Mouse (Mus musculus) intestine, embryonic 14.5 days (tissue): ENCODE measurements around the gene Nynrin. TPM values are rescaled to one million over a fixed set of nuclear protein-coding genes. Genes with fewer than 3 reads are reported as not detected.

ENCODE experiments used
- ATAC-seq: fragments of 200-750 bp; cut with Nextera tagmentation; replicated peaks from 2 replicates; pipeline ENCODE4 v1.8.0; 2017; ENCODE audit warnings: low read depth, moderate number of reproducible peaks, moderate TSS enrichment, moderate library complexity; ENCODE audit not compliant: low FRiP score, low TSS enrichment
- DNase-seq: peaks from one replicate; pipeline ENCODE4 v3.0.0-alpha.2; 2018; ENCODE audit warnings: low spot score
- H3K27ac ChIP-seq: fragments of 300-500 bp; sonication (generic); 2 replicates; pipeline ENCODE4 v1.5.1; 2014; ENCODE audit warnings: low read depth, mild to moderate bottlenecking, control low read depth
- H3K27me3 ChIP-seq: fragments of 300-500 bp; sonication (generic); replicated peaks from 2 replicates; pipeline ENCODE4 v1.6.1; 2014; ENCODE audit warnings: low read length, control low read depth; ENCODE audit not compliant: control insufficient read depth, insufficient read depth
- H3K36me3 ChIP-seq: fragments of 300-500 bp; sonication (generic); 2 replicates; pipeline ENCODE4 v1.6.1; 2014; ENCODE audit warnings: low read length, control low read depth; ENCODE audit not compliant: control insufficient read depth, insufficient read depth
- H3K4me1 ChIP-seq: fragments of 300-500 bp; sonication (generic); replicated peaks from 2 replicates; pipeline ENCODE4 v1.6.1; 2014; ENCODE audit warnings: low read length, control low read depth, mixed read lengths; ENCODE audit not compliant: control insufficient read depth, insufficient read depth
- H3K4me2 ChIP-seq: fragments of 300-500 bp; sonication (generic); 2 replicates; pipeline ENCODE4 v1.6.1; 2014; ENCODE audit warnings: low read length
- H3K4me3 ChIP-seq: fragments of 300-500 bp; sonication (generic); 2 replicates; pipeline ENCODE4 v1.5.1; 2014; ENCODE audit warnings: low read depth, low read length, control low read depth, mixed read lengths
- H3K9ac ChIP-seq: fragments of 300-500 bp; sonication (generic); 2 replicates; pipeline ENCODE4 v1.6.1; 2014; ENCODE audit warnings: mild to moderate bottlenecking, low read length
- H3K9me3 ChIP-seq: fragments of 300-500 bp; sonication (generic); 2 replicates; pipeline ENCODE4 v1.6.1; 2016; ENCODE audit warnings: low read length, control low read depth; ENCODE audit not compliant: control insufficient read depth
- WGBS: fragments of 180-500 bp; shearing (Covaris S2); extraction: QIAGEN DNeasy Blood & Tissue Kit; methylation state at CpG from one replicate; pipeline ENCODE4 v1.1.7; 2014; 5-methylcytosine and 5-hydroxymethylcytosine counted together
- polyA plus RNA-seq: library from polyadenylated mRNA; unstranded; fragments of >200 nt; fragmentation: Nextera tagmentation; extraction: Ambion mirVana; gene quantifications from 2 replicates; pipeline ENCODE4 v1.2.1, GENCODE M21; 2014

Gene Nynrin
- polyA plus RNA-seq, 1 experiment from 2014 or later, result 18.6 TPM

- no peaks in the 10 kb centered on the region for H3K27me3 ChIP-seq
- DNase-seq (no peak), ATAC-seq (no peak)
- no peak overlapping the region for H3K4me2 ChIP-seq
- no peak overlapping the region for H3K27ac ChIP-seq
- no peak overlapping the region for H3K9ac ChIP-seq
- no peak overlapping the region for H3K4me3 ChIP-seq
- H3K4me1 ChIP-seq, result no peaks in the 10 kb centered on the region
- WGBS, result 48% methylated on average over 7 of the region's 7 CpGs
- H3K36me3 ChIP-seq, result no peaks in the 10 kb centered on the region
- H3K9me3 ChIP-seq, result no peaks in the 10 kb centered on the region
These were observed 68.8 kb downstream of the Nynrin start for GRCm38 (mm10) chr14:55922475-55923232.

Other genes with a start within 250 kb of the Nynrin start
- gene Rec8, start 236.0 kb upstream of the Nynrin start, polyA plus RNA-seq, result 6.2 and 8.1 TPM in 2 replicates
- 93.6 and 95.7 TPM in 2 replicates for gene Ipo4, start 218.1 kb upstream of the Nynrin start, polyA plus RNA-seq
- gene Gm49378, start 216.1 kb upstream of the Nynrin start, polyA plus RNA-seq, result 1.6 and 1.9 TPM in 2 replicates
- gene Tm9sf1, start 210.2 kb upstream of the Nynrin start, polyA plus RNA-seq, result 112 and 114 TPM in 2 replicates
- gene Tssk4, start 203.8 kb upstream of the Nynrin start, polyA plus RNA-seq, result 1.7 and 1.9 TPM in 2 replicates
- gene Mdp1, start 193.5 kb upstream of the Nynrin start, polyA plus RNA-seq, result 53.8 and 58.9 TPM in 2 replicates
- gene Gmpr2, start 182.1 kb upstream of the Nynrin start, polyA plus RNA-seq, result 53.5 and 62.5 TPM in 2 replicates
- gene Nedd8, start 181.9 kb upstream of the Nynrin start, polyA plus RNA-seq, result 547 and 563 TPM in 2 replicates
- gene Tinf2, start 172.2 kb upstream of the Nynrin start, polyA plus RNA-seq, result 46.4 and 49.1 TPM in 2 replicates
- 1.3 and 1.6 TPM in 2 replicates for gene Tgm1, start 140.1 kb upstream of the Nynrin start, polyA plus RNA-seq
- 29.7 and 32.7 TPM in 2 replicates for gene Rabggta, start 131.7 kb upstream of the Nynrin start, polyA plus RNA-seq
- gene Dhrs1, start 108.3 kb upstream of the Nynrin start, polyA plus RNA-seq, result 81.9 and 84.3 TPM in 2 replicates
- 42.8 and 45.0 TPM in 2 replicates for gene Nop9, start 108.3 kb upstream of the Nynrin start, polyA plus RNA-seq
- gene Cideb, start 95.6 kb upstream of the Nynrin start, polyA plus RNA-seq, result 5.4 and 8.1 TPM in 2 replicates
- 0.08 and 0.65 TPM in 2 replicates for gene Ltb4r2, start 92.6 kb upstream of the Nynrin start, polyA plus RNA-seq
- gene Ltb4r1, start 88.0 kb upstream of the Nynrin start, polyA plus RNA-seq, result 0.30 and 0.38 TPM in 2 replicates
- 5.8 and 7.2 TPM in 2 replicates for gene Adcy4, start 69.9 kb upstream of the Nynrin start, polyA plus RNA-seq
- 48.5 and 51.7 TPM in 2 replicates for gene Ripk3, start 65.1 kb upstream of the Nynrin start, polyA plus RNA-seq
- gene Nfatc4, start 30.9 kb upstream of the Nynrin start, polyA plus RNA-seq, result 34.3 and 37.4 TPM in 2 replicates
- 0.18 and 0.23 TPM in 2 replicates for gene Cbln3, start 30.4 kb downstream of the Nynrin start, polyA plus RNA-seq
- gene Khnyn, start 30.9 kb downstream of the Nynrin start, polyA plus RNA-seq, result 10.4 and 11.2 TPM in 2 replicates
- gene Sdr39u1, start 46.3 kb downstream of the Nynrin start, polyA plus RNA-seq, result 66.2 and 70.4 TPM in 2 replicates
- gene Cma1, start 90.7 kb downstream of the Nynrin start, polyA plus RNA-seq, result 0.95 and 1.1 TPM in 2 replicates
- not detected in 2 replicates for gene Cma2, start 97.0 kb downstream of the Nynrin start, polyA plus RNA-seq
- gene Mcpt1, start 164.0 kb downstream of the Nynrin start, polyA plus RNA-seq, result 0.24 TPM in 2 replicates
- gene Mcpt9, start 176.5 kb downstream of the Nynrin start, polyA plus RNA-seq, result not detected in 2 replicates
- 0.17 and 0.18 TPM in 2 replicates for gene Mcpt2, start 188.0 kb downstream of the Nynrin start, polyA plus RNA-seq
- gene Mcpt4, start 208.3 kb downstream of the Nynrin start, polyA plus RNA-seq, result 0.22 TPM in 1 of 2 replicates, not detected in the other
- gene Mcpt8, start 231.3 kb downstream of the Nynrin start, polyA plus RNA-seq, result 1.5 and 1.8 TPM in 2 replicates
- gene Ctsg, start 248.6 kb downstream of the Nynrin start, polyA plus RNA-seq, result not detected in 2 replicates